Mouse (Mus musculus) neural tube, embryonic 15.5 days (tissue): ENCODE results near the gene Ccdc159. TPM values are rescaled to one million over a fixed set of nuclear protein-coding genes. Genes with fewer than 3 reads are reported as not detected.

ENCODE experiments used
- ATAC-seq: fragments of 200-750 bp; cut with Nextera tagmentation; 2 replicates; pipeline ENCODE4 v1.8.0; 2017; ENCODE audit warnings: mild to moderate bottlenecking, moderate TSS enrichment, moderate library complexity; ENCODE audit not compliant: low FRiP score
- H3K27ac ChIP-seq: fragments of 300-500 bp; sonication (generic); replicated peaks from 2 replicates; pipeline ENCODE4 v1.5.1; 2015; ENCODE audit warnings: mild to moderate bottlenecking, inconsistent platforms
- H3K27me3 ChIP-seq: fragments of 300-500 bp; sonication (generic); replicated peaks from 2 replicates; pipeline ENCODE4 v1.6.1; 2015; ENCODE audit warnings: inconsistent platforms
- H3K36me3 ChIP-seq: fragments of 300-500 bp; sonication (generic); 2 replicates; pipeline ENCODE4 v1.6.1; 2015; ENCODE audit warnings: inconsistent platforms
- H3K4me1 ChIP-seq: fragments of 300-500 bp; sonication (generic); 2 replicates; pipeline ENCODE4 v1.6.1; 2015; ENCODE audit warnings: inconsistent platforms
- H3K4me2 ChIP-seq: fragments of 300-500 bp; sonication (generic); 2 replicates; pipeline ENCODE4 v1.6.1; 2015; ENCODE audit warnings: inconsistent platforms, mild to moderate bottlenecking, moderate library complexity
- H3K4me3 ChIP-seq: fragments of 300-500 bp; sonication (generic); replicated peaks from 2 replicates; pipeline ENCODE4 v1.5.1; 2015; ENCODE audit warnings: mild to moderate bottlenecking, inconsistent platforms
- H3K9ac ChIP-seq: fragments of 300-500 bp; sonication (generic); replicated peaks from 2 replicates; pipeline ENCODE4 v1.6.1; 2015; ENCODE audit warnings: mild to moderate bottlenecking, inconsistent platforms
- H3K9me3 ChIP-seq: fragments of 300-500 bp; sonication (generic); replicated peaks from 2 replicates; pipeline ENCODE4 v1.6.1; 2016; ENCODE audit warnings: inconsistent platforms
- WGBS: fragments of 180-500 bp; shearing (Covaris S2); methylation state at CpG from one replicate; pipeline ENCODE4 v1.1.7; 2015; ENCODE audit warnings: mixed read lengths; 5-methylcytosine and 5-hydroxymethylcytosine counted together
- polyA plus RNA-seq: library from polyadenylated mRNA; unstranded; fragments of >200 nt; fragmentation: Nextera tagmentation; extraction: Ambion mirVana; gene quantifications from 2 replicates; pipeline ENCODE4 v1.2.1, GENCODE M21; 2015

The Ccdc159 gene
- polyA plus RNA-seq, 1 experiment from 2014 or later: 10.0 TPM

- Histone ChIP-seq H3K4me1 (peaks cover 32% of the 10 kb centered on the region), H3K4me3 (peak overlapping the region; percentile 74; the same call in 1 of the 2 replicates), H3K36me3 (peaks cover 11% of the 10 kb centered on the region; the same call in 1 of the 2 replicates), H3K4me2 (peak overlapping the region; percentile 65), H3K27ac (peak overlapping the region; percentile 88; the same call in 1 of the 2 replicates), H3K9ac (no peak overlapping the region), H3K27me3 (no peaks in the 10 kb centered on the region), H3K9me3 (no peaks in the 10 kb centered on the region)
- 82% methylated on average over 7 of the region's 7 CpGs for WGBS
- no peak for ATAC-seq
These were observed 8.3 kb downstream of the Ccdc159 start for GRCm38 (mm10) chr9:21935466-21936131.

GRCm38 (mm10) chr9:21936692-21937570 lies 9.7 kb downstream of the Ccdc159 start, which contains the start of gene Plppr2:
Gene Plppr2, plus strand, starts transcription at chr9:21937033.
- peaks cover 21% of the 10 kb centered on the region for H3K36me3 ChIP-seq
- H3K27me3 ChIP-seq: no peaks in the 10 kb centered on the region
- H3K4me2 ChIP-seq: peak within 1 kb of the TSS; percentile 65
- peak within 1 kb of the TSS; percentile 74 for H3K4me3 ChIP-seq
- under 1% methylated on average over 42 of the region's 43 CpGs for WGBS
- peak; percentile 96 for ATAC-seq
- H3K9ac ChIP-seq: peak within 1 kb of the TSS; percentile 88
- H3K27ac ChIP-seq: peak within 1 kb of the TSS; percentile 88
- H3K9me3 ChIP-seq: no peaks in the 10 kb centered on the region
- peaks cover 32% of the 10 kb centered on the region for H3K4me1 ChIP-seq

GRCm38 (mm10) chr9:21937711-21938175 lies 10.5 kb downstream of the Ccdc159 start:
- peak overlapping the region; percentile 74 for H3K4me3 ChIP-seq
- H3K4me2 ChIP-seq: peak overlapping the region; percentile 65
- peak; percentile 18; the same call in 1 of the 2 replicates for ATAC-seq
- peak overlapping the region; percentile 88; the same call in 1 of the 2 replicates for H3K27ac ChIP-seq
- H3K27me3 ChIP-seq: no peaks in the 10 kb centered on the region
- H3K4me1 ChIP-seq: peaks cover 32% of the 10 kb centered on the region
- H3K9ac ChIP-seq: peak overlapping the region; percentile 88
- 64% methylated on average over 4 of the region's 4 CpGs for WGBS
- peaks cover 28% of the 10 kb centered on the region for H3K36me3 ChIP-seq
- no peaks in the 10 kb centered on the region for H3K9me3 ChIP-seq

- Histone ChIP-seq H3K4me3 (peak overlapping the region; percentile 74), H3K4me2 (peak overlapping the region; percentile 65), H3K9ac (peak overlapping the region; percentile 88), H3K4me1 (peaks cover 32% of the 10 kb centered on the region), H3K36me3 (peaks cover 28% of the 10 kb centered on the region), H3K27ac (no peak overlapping the region), H3K9me3 (no peaks in the 10 kb centered on the region), H3K27me3 (no peaks in the 10 kb centered on the region)
- no peak for ATAC-seq
- 82% methylated on average over 4 of the region's 4 CpGs for WGBS
These were observed 11.1 kb downstream of the Ccdc159 start for GRCm38 (mm10) chr9:21938234-21938855.

GRCm38 (mm10) chr9:21943046-21943445 lies 15.8 kb downstream of the Ccdc159 start:
- Histone ChIP-seq H3K27me3 (0 out of 2 replicates have a peak, but pooled peaks cover 5% of the 10 kb centered on the region), H3K36me3 (peaks cover 60% of the 10 kb centered on the region), H3K9ac (no peak overlapping the region), H3K27ac (no peak overlapping the region), H3K4me1 (peaks cover 18% of the 10 kb centered on the region), H3K4me3 (no peak overlapping the region), H3K9me3 (no peaks in the 10 kb centered on the region), H3K4me2 (no peak overlapping the region)
- no peak for ATAC-seq
- 79% methylated on average over 12 of the region's 12 CpGs for WGBS

GRCm38 (mm10) chr9:21943638-21944037 lies 16.4 kb downstream of the Ccdc159 start:
- Histone ChIP-seq H3K9ac (no peak overlapping the region), H3K36me3 (peaks cover 64% of the 10 kb centered on the region), H3K4me3 (no peak overlapping the region), H3K4me1 (peaks cover 12% of the 10 kb centered on the region), H3K4me2 (no peak overlapping the region), H3K27me3 (0 out of 2 replicates have a peak, but pooled peaks cover 5% of the 10 kb centered on the region), H3K27ac (no peak overlapping the region), H3K9me3 (no peaks in the 10 kb centered on the region)
- 50% methylated on average over 12 of the region's 12 CpGs for WGBS
- ATAC-seq: no peak

GRCm38 (mm10) chr9:21944267-21944666 lies 17.0 kb downstream of the Ccdc159 start:
- Histone ChIP-seq H3K27ac (no peak overlapping the region), H3K4me1 (peaks cover 5% of the 10 kb centered on the region), H3K36me3 (peaks cover 61% of the 10 kb centered on the region), H3K27me3 (0 out of 2 replicates have a peak, but pooled peaks cover 5% of the 10 kb centered on the region), H3K4me3 (no peak overlapping the region), H3K9me3 (no peaks in the 10 kb centered on the region), H3K4me2 (no peak overlapping the region), H3K9ac (no peak overlapping the region)
- ATAC-seq: no peak
- 22% methylated on average over 23 of the region's 23 CpGs for WGBS

GRCm38 (mm10) chr9:21947540-21948130 lies 20.4 kb downstream of the Ccdc159 start:
- 12% methylated on average over 26 of the region's 28 CpGs for WGBS
- no peak overlapping the region for H3K4me3 ChIP-seq
- H3K36me3 ChIP-seq: peaks cover 36% of the 10 kb centered on the region
- no peak for ATAC-seq
- H3K4me1 ChIP-seq: peaks cover 3% of the 10 kb centered on the region; the same call in 1 of the 2 replicates
- H3K27me3 ChIP-seq: 0 out of 2 replicates have a peak, but pooled peaks cover 5% of the 10 kb centered on the region
- H3K9me3 ChIP-seq: no peaks in the 10 kb centered on the region
- H3K27ac ChIP-seq: no peak overlapping the region
- no peak overlapping the region for H3K4me2 ChIP-seq
- no peak overlapping the region for H3K9ac ChIP-seq

GRCm38 (mm10) chr9:21948146-21948545 lies 20.9 kb downstream of the Ccdc159 start:
- Histone ChIP-seq H3K27ac (no peak overlapping the region), H3K4me2 (no peak overlapping the region), H3K9ac (no peak overlapping the region), H3K27me3 (0 out of 2 replicates have a peak, but pooled peaks cover 5% of the 10 kb centered on the region), H3K4me3 (no peak overlapping the region), H3K4me1 (peaks cover 3% of the 10 kb centered on the region; the same call in 1 of the 2 replicates), H3K9me3 (no peaks in the 10 kb centered on the region), H3K36me3 (peaks cover 36% of the 10 kb centered on the region)
- no peak for ATAC-seq
- WGBS: 58% methylated on average over 8 of the region's 8 CpGs

GRCm38 (mm10) chr9:21948790-21949189 lies 21.5 kb downstream of the Ccdc159 start:
- H3K9me3 ChIP-seq: no peaks in the 10 kb centered on the region
- peaks cover 3% of the 10 kb centered on the region; the same call in 1 of the 2 replicates for H3K4me1 ChIP-seq
- H3K4me3 ChIP-seq: no peak overlapping the region
- ATAC-seq: no peak
- H3K27ac ChIP-seq: no peak overlapping the region
- no peak overlapping the region for H3K4me2 ChIP-seq
- 63% methylated on average over 6 of the region's 6 CpGs for WGBS
- peaks cover 36% of the 10 kb centered on the region for H3K36me3 ChIP-seq
- no peak overlapping the region for H3K9ac ChIP-seq
- 0 out of 2 replicates have a peak, but pooled peaks cover 5% of the 10 kb centered on the region for H3K27me3 ChIP-seq

- H3K27ac ChIP-seq: no peak overlapping the region
- H3K9me3 ChIP-seq: no peaks in the 10 kb centered on the region
- H3K27me3 ChIP-seq: 0 out of 2 replicates have a peak, but pooled peaks cover 5% of the 10 kb centered on the region
- H3K4me2 ChIP-seq: no peak overlapping the region
- peaks cover 28% of the 10 kb centered on the region for H3K36me3 ChIP-seq
- peaks cover 3% of the 10 kb centered on the region; the same call in 1 of the 2 replicates for H3K4me1 ChIP-seq
- no peak for ATAC-seq
- no peak overlapping the region for H3K4me3 ChIP-seq
- 18% methylated on average over 11 of the region's 11 CpGs for WGBS
- no peak overlapping the region for H3K9ac ChIP-seq
These were observed 23.1 kb downstream of the Ccdc159 start for GRCm38 (mm10) chr9:21950322-21950721.
